ENCODE assay signal across 19 mouse cellular contexts in genomic region chr9:15719594-15719993, GRCm38 (mm10).
"Had no signal": no experiment of that assay in that cellular context is flagged by ENCODE, and none has a peak within 500 bp of the region (broad histone marks: within the 10 kb centered on the region; RNA-seq: fewer than 3 reads in every experiment).

No protein-coding gene starts in this region.

- H3K9me3 ChIP-seq: liver, embryonic 13.5 days; neural tube, embryonic 12.5 days; neural tube, embryonic 15.5 days had no signal

- H3K27ac ChIP-seq: liver, embryonic 13.5 days; neural tube, embryonic 12.5 days; neural tube, embryonic 15.5 days; stomach, postnatal 0 days had no signal

- H3K36me3 ChIP-seq: liver, embryonic 13.5 days had no signal

- DNase-seq: kidney, adult 8-10 months; kidney, postnatal 4 days; left cerebral cortex, postnatal 4 days; liver, embryonic 13.5 days; lung, adult 2 months; lung, postnatal 14 days; lung, postnatal 4 days; midbrain, embryonic 14.5 days; right cerebral cortex, adult 18-20 months; right cerebral cortex, postnatal 14 days; right cerebral cortex, postnatal 4 days; thymus, adult 2 months; thymus, postnatal 14 days; thymus, postnatal 4 days had no signal

- ATAC-seq: intestine, postnatal 0 days had no signal

- H3K4me1 ChIP-seq: liver, embryonic 13.5 days had no signal

- H3K27me3 ChIP-seq: liver, embryonic 13.5 days; neural tube, embryonic 12.5 days; neural tube, embryonic 15.5 days had no signal

- H3K4me3 ChIP-seq: liver, embryonic 13.5 days; neural tube, embryonic 12.5 days; neural tube, embryonic 15.5 days had no signal

- H3K9ac ChIP-seq: liver, embryonic 13.5 days; neural tube, embryonic 12.5 days; neural tube, embryonic 15.5 days had no signal

- H3K4me2 ChIP-seq: liver, embryonic 13.5 days; midbrain, embryonic 11.5 days; neural tube, embryonic 12.5 days; neural tube, embryonic 15.5 days had no signal
